Mouse (Mus musculus) brain, embryonic 14.5 days (tissue): Measurements from ENCODE around the gene Kif26b. TPM values are rescaled to one million over a fixed set of nuclear protein-coding genes. Genes with fewer than 3 reads are reported as not detected.

ENCODE experiments used
- DNase-seq: peaks from one replicate; pipeline ENCODE4 v3.0.0-alpha.2; 2011; ENCODE audit warnings: low read depth
- CTCF ChIP-seq: fragments of 200-500 bp; IDR thresholded peaks from 2 replicates; pipeline ENCODE4 v1.5.1; 2012; ENCODE audit warnings: inconsistent platforms, mild to moderate bottlenecking, moderate library complexity, borderline replicate concordance; ENCODE audit not compliant: insufficient read depth, insufficient read length; ENCODE audit errors: extremely low read depth
- POLR2A ChIP-seq: fragments of 200-500 bp; IDR thresholded peaks from 2 replicates; pipeline ENCODE4 v1.6.1; 2012; ENCODE audit warnings: mild to moderate bottlenecking, inconsistent platforms, borderline replicate concordance; ENCODE audit not compliant: poor library complexity, insufficient read depth, insufficient read length, severe bottlenecking; ENCODE audit errors: extremely low read depth
- polyA plus RNA-seq: library from polyadenylated mRNA; depleted of rRNA; stranded (reverse); fragments of >200 nt; gene quantifications from 2 replicates; pipeline ENCODE4 v1.2.3, GENCODE M21; 2012

The Kif26b gene
- polyA plus RNA-seq, 1 experiment, result 17.0 TPM

GRCm38 (mm10) chr1:178568551-178569545, 39.9 kb downstream of the Kif26b start:
- TF ChIP-seq POLR2A (no peak), CTCF (no peak)

GRCm38 (mm10) chr1:178571009-178571408, 42.1 kb downstream of the Kif26b start:
- no peak for DNase-seq
- TF ChIP-seq POLR2A, result no peak
- TF ChIP-seq CTCF, result no peak

More at GRCm38 (mm10) chr1:178568551-178569545, 39.9 kb downstream of the Kif26b start:
- no peak for DNase-seq

- peak; percentile 56 for DNase-seq
- TF ChIP-seq CTCF (no peak), POLR2A (no peak)
These were observed 43.0 kb downstream of the Kif26b start for GRCm38 (mm10) chr1:178571885-178572444.

GRCm38 (mm10) chr1:178573406-178574032, 44.6 kb downstream of the Kif26b start:
- no peak for TF ChIP-seq POLR2A
- no peak for TF ChIP-seq CTCF
- DNase-seq, result no peak

GRCm38 (mm10) chr1:178575706-178576105, 46.8 kb downstream of the Kif26b start:
- TF ChIP-seq CTCF (no peak), POLR2A (no peak)

GRCm38 (mm10) chr1:178576926-178577325, 48.0 kb downstream of the Kif26b start:
- DNase-seq, result no peak
- no peak for TF ChIP-seq CTCF
- TF ChIP-seq POLR2A, result no peak

More at GRCm38 (mm10) chr1:178575706-178576105, 46.8 kb downstream of the Kif26b start:
- no peak for DNase-seq

GRCm38 (mm10) chr1:178585366-178586020, 56.6 kb downstream of the Kif26b start:
- no peak for DNase-seq
- TF ChIP-seq POLR2A (no peak), CTCF (no peak)

GRCm38 (mm10) chr1:178590229-178591171, 61.6 kb downstream of the Kif26b start:
- DNase-seq, result no peak
- TF ChIP-seq CTCF, result no peak
- no peak for TF ChIP-seq POLR2A

GRCm38 (mm10) chr1:178597113-178597512, 68.2 kb downstream of the Kif26b start:
- TF ChIP-seq POLR2A (no peak), CTCF (no peak)
- no peak for DNase-seq

GRCm38 (mm10) chr1:178597757-178598156, 68.8 kb downstream of the Kif26b start:
- no peak for TF ChIP-seq CTCF
- TF ChIP-seq POLR2A, result no peak
- no peak for DNase-seq
